Mouse (Mus musculus) embryonic facial prominence, embryonic 14.5 days (tissue): Measurements from ENCODE around the gene Entr1. TPM values are rescaled to one million over a fixed set of nuclear protein-coding genes. Genes with fewer than 3 reads are reported as not detected.

Experiments
- ATAC-seq: fragments of 200-750 bp; cut with Nextera tagmentation; 2 replicates; pipeline ENCODE4 v1.8.0; 2017; ENCODE audit warnings: low read depth, moderate number of reproducible peaks, moderate TSS enrichment
- DNase-seq: peaks from one replicate; pipeline ENCODE4 v3.0.0-alpha.2; 2015; ENCODE audit warnings: low spot score
- H3K27ac ChIP-seq: fragments of 300-500 bp; sonication (generic); replicated peaks from 2 replicates; pipeline ENCODE4 v1.5.1; 2014; ENCODE audit warnings: low read depth, mild to moderate bottlenecking, low read length, moderate library complexity
- H3K27me3 ChIP-seq: fragments of 300-500 bp; sonication (generic); replicated peaks from 2 replicates; pipeline ENCODE4 v1.6.1; 2014; ENCODE audit warnings: low read length; ENCODE audit not compliant: control insufficient read depth, insufficient read depth
- H3K36me3 ChIP-seq: fragments of 300-500 bp; sonication (generic); 2 replicates; pipeline ENCODE4 v1.6.1; 2014; ENCODE audit warnings: low read length, mixed read lengths; ENCODE audit not compliant: control insufficient read depth, insufficient read depth
- H3K4me1 ChIP-seq: fragments of 300-500 bp; sonication (generic); 2 replicates; pipeline ENCODE4 v1.6.1; 2014; ENCODE audit warnings: antibody characterized with exemption, low read length; ENCODE audit not compliant: control insufficient read depth, insufficient read depth
- H3K4me2 ChIP-seq: fragments of 300-500 bp; sonication (generic); 2 replicates; pipeline ENCODE4 v1.6.1; 2014; ENCODE audit warnings: low read depth, mild to moderate bottlenecking, low read length, moderate library complexity, mixed read lengths
- H3K4me3 ChIP-seq: fragments of 300-500 bp; sonication (generic); 2 replicates; pipeline ENCODE4 v1.5.1; 2014; ENCODE audit warnings: low read depth, mild to moderate bottlenecking, low read length
- H3K9ac ChIP-seq: fragments of 300-500 bp; sonication (generic); 2 replicates; pipeline ENCODE4 v1.6.1; 2014; ENCODE audit warnings: low read depth, mild to moderate bottlenecking, low read length, moderate library complexity, mixed read lengths
- H3K9me3 ChIP-seq: fragments of 300-500 bp; sonication (generic); 2 replicates; pipeline ENCODE4 v1.6.1; 2016; ENCODE audit warnings: low read length; ENCODE audit not compliant: control insufficient read depth
- WGBS: fragments of 180-500 bp; shearing (Covaris S2); extraction: QIAGEN DNeasy Blood & Tissue Kit; methylation state at CpG from one replicate; pipeline ENCODE4 v1.1.7; 2014; 5-methylcytosine and 5-hydroxymethylcytosine counted together
- polyA plus RNA-seq: library from polyadenylated mRNA; unstranded; fragments of >200 nt; fragmentation: Nextera tagmentation; extraction: Ambion mirVana; gene quantifications from 2 replicates; pipeline ENCODE4 v1.2.1, GENCODE M21; 2014

The Entr1 gene
- polyA plus RNA-seq, 1 experiment from 2014 or later, result 102 TPM

GRCm38 (mm10) chr2:26418120-26418519 lies 29.0 kb upstream of the Entr1 start:
- H3K36me3 ChIP-seq, result peaks cover 100% of the 10 kb centered on the region
- no peak overlapping the region for H3K27ac ChIP-seq
- no peak for DNase-seq
- no peak overlapping the region for H3K4me2 ChIP-seq
- 81% methylated on average over 1 of the region's 1 CpGs for WGBS
- no peak overlapping the region for H3K9ac ChIP-seq
- H3K9me3 ChIP-seq, result no peaks in the 10 kb centered on the region
- H3K27me3 ChIP-seq, result no peaks in the 10 kb centered on the region
- no peak overlapping the region for H3K4me3 ChIP-seq
- no peak for ATAC-seq
- no peaks in the 10 kb centered on the region for H3K4me1 ChIP-seq

- Histone ChIP-seq H3K27me3 (no peaks in the 10 kb centered on the region), H3K4me3 (no peak overlapping the region), H3K27ac (no peak overlapping the region), H3K9ac (no peak overlapping the region), H3K4me1 (no peaks in the 10 kb centered on the region), H3K36me3 (peaks cover 99% of the 10 kb centered on the region), H3K4me2 (no peak overlapping the region), H3K9me3 (no peaks in the 10 kb centered on the region)
- ATAC-seq (no peak), DNase-seq (no peak)
Measured at GRCm38 (mm10) chr2:26417066-26417465, 27.9 kb upstream of the Entr1 start.

- Histone ChIP-seq H3K4me1 (peaks cover 25% of the 10 kb centered on the region), H3K36me3 (peaks cover 68% of the 10 kb centered on the region), H3K9me3 (no peaks in the 10 kb centered on the region), H3K27ac (peak overlapping the region; percentile 48), H3K4me2 (no peak overlapping the region), H3K27me3 (no peaks in the 10 kb centered on the region), H3K4me3 (no peak overlapping the region), H3K9ac (no peak overlapping the region)
- ATAC-seq (peak; percentile 24; the same call in 1 of the 2 replicates), DNase-seq (peak; percentile 77)
- WGBS, result 69% methylated on average over 4 of the region's 5 CpGs
Measured at GRCm38 (mm10) chr2:26410931-26411411, 21.9 kb upstream of the Entr1 start.

GRCm38 (mm10) chr2:26410091-26410490 lies 21.0 kb upstream of the Entr1 start:
- WGBS, result 69% methylated on average over 5 of the region's 5 CpGs
- H3K4me1 ChIP-seq, result peaks cover 27% of the 10 kb centered on the region
- peaks cover 59% of the 10 kb centered on the region for H3K36me3 ChIP-seq
- ATAC-seq (no peak), DNase-seq (no peak)
- H3K9me3 ChIP-seq, result no peaks in the 10 kb centered on the region
- no peaks in the 10 kb centered on the region for H3K27me3 ChIP-seq
- no peak overlapping the region for H3K9ac ChIP-seq
- H3K27ac ChIP-seq, result peak overlapping the region; percentile 48
- no peak overlapping the region for H3K4me2 ChIP-seq
- H3K4me3 ChIP-seq, result no peak overlapping the region

- peaks cover 52% of the 10 kb centered on the region for H3K36me3 ChIP-seq
- H3K27ac ChIP-seq, result 0 out of 2 replicates have a peak overlapping the region, but pooled peaks have one; percentile 48
- 60% methylated on average over 3 of the region's 3 CpGs for WGBS
Measured at GRCm38 (mm10) chr2:26409362-26409761, 20.2 kb upstream of the Entr1 start.

GRCm38 (mm10) chr2:26408515-26409356 lies 19.6 kb upstream of the Entr1 start, which contains the start of gene Inpp5e:
Inpp5e (minus strand) TSS chr2:26409203.
- H3K4me3 ChIP-seq, result peak within 1 kb of the TSS; percentile 93
- DNase-seq, result peak; percentile 94
- H3K4me1 ChIP-seq, result peaks cover 27% of the 10 kb centered on the region

More at GRCm38 (mm10) chr2:26409362-26409761, 20.2 kb upstream of the Entr1 start:
- Histone ChIP-seq H3K9me3 (no peaks in the 10 kb centered on the region), H3K4me1 (peaks cover 27% of the 10 kb centered on the region), H3K27me3 (no peaks in the 10 kb centered on the region), H3K4me3 (peak overlapping the region; percentile 93), H3K4me2 (peak overlapping the region; percentile 84), H3K9ac (no peak overlapping the region)
- ATAC-seq, result no peak
- no peak for DNase-seq

GRCm38 (mm10) chr2:26403306-26403705 lies 14.2 kb upstream of the Entr1 start:
- ATAC-seq (no peak), DNase-seq (no peak)
- WGBS, result 75% methylated on average over 8 of the region's 8 CpGs
- peaks cover 25% of the 10 kb centered on the region for H3K4me1 ChIP-seq
- H3K36me3 ChIP-seq, result peaks cover 55% of the 10 kb centered on the region
- H3K4me3 ChIP-seq, result no peak overlapping the region
- H3K9ac ChIP-seq, result no peak overlapping the region
- H3K4me2 ChIP-seq, result no peak overlapping the region
- no peaks in the 10 kb centered on the region for H3K9me3 ChIP-seq
- no peaks in the 10 kb centered on the region for H3K27me3 ChIP-seq
- H3K27ac ChIP-seq, result no peak overlapping the region

More at GRCm38 (mm10) chr2:26408515-26409356, 19.6 kb upstream of the Entr1 start, which contains the start of gene Inpp5e:
- Histone ChIP-seq H3K27me3 (no peaks in the 10 kb centered on the region), H3K9me3 (no peaks in the 10 kb centered on the region), H3K9ac (peak within 1 kb of the TSS; percentile 92), H3K4me2 (peak within 1 kb of the TSS; percentile 84), H3K27ac (peak within 1 kb of the TSS; percentile 74), H3K36me3 (peaks cover 46% of the 10 kb centered on the region)
- ATAC-seq, result peak; percentile 96
- WGBS, result under 1% methylated on average over 55 of the region's 57 CpGs

- H3K4me3 ChIP-seq, result no peak overlapping the region
- no peak overlapping the region for H3K9ac ChIP-seq
- no peak overlapping the region for H3K4me2 ChIP-seq
- H3K27ac ChIP-seq, result no peak overlapping the region
- H3K9me3 ChIP-seq, result no peaks in the 10 kb centered on the region
- no peaks in the 10 kb centered on the region for H3K27me3 ChIP-seq
- peaks cover 64% of the 10 kb centered on the region for H3K36me3 ChIP-seq
- no peak for DNase-seq
- peaks cover 15% of the 10 kb centered on the region for H3K4me1 ChIP-seq
- WGBS, result 93% methylated on average over 1 of the region's 1 CpGs
- ATAC-seq, result no peak
Measured at GRCm38 (mm10) chr2:26402265-26402664, 13.1 kb upstream of the Entr1 start.
